Mouse (Mus musculus) embryo, embryonic 11.5 days (tissue): ENCODE results near the gene Ubox5.
"Not testable (repeated sequence)": the region's sequence is repeated elsewhere in the genome, so short reads cannot be mapped to it uniquely, and the experiment has no call there.

ENCODE experiments used
- DNase-seq: peaks from one replicate; pipeline ENCODE4 v3.0.0-alpha.2; 2012; ENCODE audit warnings: low read depth, low spot score

Gene Ubox5

GRCm38 (mm10) chr2:130629839-130630203, at the start of gene Ubox5, which contains the start of gene Fastkd5:
TSS of gene Ubox5 (minus strand) at chr2:130630038.
TSS of gene Fastkd5 (minus strand) at chr2:130630027.
- DNase-seq = peak; percentile 76

GRCm38 (mm10) chr2:130679154-130679553, 49.3 kb upstream of the Ubox5 start:
- no peak for DNase-seq

GRCm38 (mm10) chr2:130677211-130677610, 47.4 kb upstream of the Ubox5 start:
- DNase-seq = no peak

- DNase-seq = peak; percentile 76
These were observed 37.7 kb upstream of the Ubox5 start, which contains the start of gene Itpa for GRCm38 (mm10) chr2:130667559-130667958. TSS of gene Itpa (plus strand) at chr2:130667610.

GRCm38 (mm10) chr2:130664102-130664701, 34.4 kb upstream of the Ubox5 start, which contains the start of gene Ddrgk1:
TSS of gene Ddrgk1 (minus strand) at chr2:130664659.
- peak; percentile 92 for DNase-seq

GRCm38 (mm10) chr2:130663342-130663741, 33.5 kb upstream of the Ubox5 start:
- DNase-seq = no peak

- no peak for DNase-seq
These were observed 28.7 kb upstream of the Ubox5 start for GRCm38 (mm10) chr2:130658530-130658929.

GRCm38 (mm10) chr2:130657541-130657940, 27.7 kb upstream of the Ubox5 start:
- DNase-seq = no peak

- DNase-seq = no peak
These were observed 26.7 kb upstream of the Ubox5 start for GRCm38 (mm10) chr2:130656536-130656935.

GRCm38 (mm10) chr2:130655660-130656339, 26.0 kb upstream of the Ubox5 start:
- no peak for DNase-seq

GRCm38 (mm10) chr2:130653760-130654159, 23.9 kb upstream of the Ubox5 start:
- no peak for DNase-seq

- no peak for DNase-seq
These were observed 23.5 kb upstream of the Ubox5 start for GRCm38 (mm10) chr2:130653303-130653702.

- not testable (repeated sequence) for DNase-seq
These were observed 19.2 kb upstream of the Ubox5 start for GRCm38 (mm10) chr2:130649028-130649427.

GRCm38 (mm10) chr2:130645198-130645597, 15.4 kb upstream of the Ubox5 start:
- no peak for DNase-seq

- DNase-seq = peak; percentile 82
These were observed 13.0 kb upstream of the Ubox5 start, which contains the start of gene Lzts3 for GRCm38 (mm10) chr2:130642684-130643369. TSS of gene Lzts3 (minus strand) at chr2:130642803.

GRCm38 (mm10) chr2:130642197-130642660, 12.4 kb upstream of the Ubox5 start:
- DNase-seq = no peak

- no peak for DNase-seq
These were observed 11.7 kb upstream of the Ubox5 start for GRCm38 (mm10) chr2:130641351-130642025.

- DNase-seq = no peak
These were observed 9.4 kb upstream of the Ubox5 start for GRCm38 (mm10) chr2:130639276-130639675.

GRCm38 (mm10) chr2:130638101-130638611, 8.3 kb upstream of the Ubox5 start:
- DNase-seq = no peak

- DNase-seq = no peak
These were observed 6.0 kb upstream of the Ubox5 start for GRCm38 (mm10) chr2:130635847-130636246.

- DNase-seq = no peak
These were observed 5.0 kb upstream of the Ubox5 start for GRCm38 (mm10) chr2:130634739-130635411.
